Mouse (Mus musculus) forebrain, embryonic 15.5 days (tissue): ENCODE measurements around the gene Cct2. TPM values are rescaled to one million over a fixed set of nuclear protein-coding genes. Genes with fewer than 3 reads are reported as not detected.

Source experiments
- ATAC-seq: fragments of 200-750 bp; cut with Nextera tagmentation; replicated peaks from 2 replicates; pipeline ENCODE4 v1.8.0; 2017; ENCODE audit warnings: mild to moderate bottlenecking, moderate TSS enrichment, moderate library complexity
- H3K27ac ChIP-seq: fragments of 300-500 bp; sonication (generic); replicated peaks from 2 replicates; pipeline ENCODE4 v1.5.1; 2015; ENCODE audit warnings: mild to moderate bottlenecking, inconsistent platforms
- H3K27me3 ChIP-seq: fragments of 300-500 bp; sonication (generic); 2 replicates; pipeline ENCODE4 v1.6.1; 2015; ENCODE audit warnings: inconsistent platforms
- H3K36me3 ChIP-seq: fragments of 300-500 bp; sonication (generic); 2 replicates; pipeline ENCODE4 v1.6.1; 2015; ENCODE audit warnings: mild to moderate bottlenecking, inconsistent platforms
- H3K4me1 ChIP-seq: fragments of 300-500 bp; sonication (generic); 2 replicates; pipeline ENCODE4 v1.6.1; 2015; ENCODE audit warnings: inconsistent platforms
- H3K4me2 ChIP-seq: fragments of 300-500 bp; sonication (generic); replicated peaks from 2 replicates; pipeline ENCODE4 v1.6.1; 2015; ENCODE audit warnings: mild to moderate bottlenecking, inconsistent platforms
- H3K4me3 ChIP-seq: fragments of 300-500 bp; sonication (generic); 2 replicates; pipeline ENCODE4 v1.5.1; 2015; ENCODE audit warnings: mild to moderate bottlenecking, inconsistent platforms
- H3K9ac ChIP-seq: fragments of 300-500 bp; sonication (generic); replicated peaks from 2 replicates; pipeline ENCODE4 v1.6.1; 2015; ENCODE audit warnings: mild to moderate bottlenecking, inconsistent platforms
- H3K9me3 ChIP-seq: fragments of 300-500 bp; sonication (generic); 2 replicates; pipeline ENCODE4 v1.6.1; 2016; ENCODE audit warnings: inconsistent platforms
- WGBS: fragments of 180-500 bp; shearing (Covaris S2); methylation state at CpG from one replicate; pipeline ENCODE4 v1.1.7; 2015; ENCODE audit warnings: mixed read lengths; 5-methylcytosine and 5-hydroxymethylcytosine counted together
- polyA plus RNA-seq: library from polyadenylated mRNA; unstranded; fragments of >200 nt; fragmentation: Nextera tagmentation; extraction: Ambion mirVana; gene quantifications from 2 replicates; pipeline ENCODE4 v1.2.1, GENCODE M21; 2015

Gene Cct2
- polyA plus RNA-seq, 1 experiment from 2014 or later, result 273 TPM

DNA sequence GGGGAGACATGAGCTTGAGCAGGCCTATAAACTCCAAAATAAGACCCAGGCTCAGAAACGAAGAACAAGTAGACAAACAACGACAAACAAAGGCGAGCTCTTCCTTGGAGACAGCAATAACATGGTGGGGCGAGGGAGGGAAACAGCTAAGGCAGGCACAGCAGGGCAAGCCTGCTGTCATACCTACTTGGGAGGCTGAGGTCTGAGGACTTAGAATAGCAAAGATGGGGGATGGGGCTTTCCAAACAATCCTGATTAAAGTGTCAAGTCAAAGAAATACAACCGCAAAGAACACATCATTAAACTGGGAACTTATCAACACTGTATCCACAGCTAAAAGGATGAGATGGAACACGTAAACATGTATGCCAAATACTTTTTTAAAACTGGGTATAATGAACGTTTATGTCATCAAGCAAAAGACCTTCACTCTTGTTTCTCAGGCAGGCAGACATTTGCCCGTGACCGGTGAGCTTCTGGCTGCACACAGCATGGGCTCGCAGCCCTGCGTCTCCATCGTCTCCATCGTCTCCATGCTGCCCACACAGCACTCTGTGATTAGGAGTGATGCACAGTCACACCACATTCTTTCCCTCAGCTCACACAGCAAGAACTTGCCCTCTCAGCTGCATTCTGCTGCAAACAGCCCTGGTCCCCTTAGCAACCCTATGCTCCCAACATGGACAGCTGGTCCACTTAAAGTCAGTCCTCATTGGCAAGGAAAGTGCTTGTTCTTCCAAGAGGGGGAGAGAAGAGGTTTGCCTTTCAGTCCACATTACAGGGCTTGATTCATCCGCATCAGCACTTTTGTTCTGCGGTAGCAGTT, 31.1 kb upstream of the Cct2 start:
- Histone ChIP-seq H3K27ac (peak overlapping the region; percentile 59), H3K4me1 (peaks cover 4% of the 10 kb centered on the region), H3K9ac (no peak overlapping the region), H3K36me3 (peaks cover 3% of the 10 kb centered on the region; the same call in 1 of the 2 replicates), H3K9me3 (no peaks in the 10 kb centered on the region), H3K27me3 (no peaks in the 10 kb centered on the region), H3K4me2 (no peak overlapping the region), H3K4me3 (no peak overlapping the region)
- ATAC-seq, result peak; percentile 72
- 53% methylated on average over 15 of the region's 15 CpGs for WGBS

- H3K4me1 ChIP-seq, result 0 out of 2 replicates have a peak, but pooled peaks cover under 1% of the 10 kb centered on the region
- H3K27me3 ChIP-seq, result no peaks in the 10 kb centered on the region
- no peaks in the 10 kb centered on the region for H3K9me3 ChIP-seq
- no peak overlapping the region for H3K4me3 ChIP-seq
- H3K36me3 ChIP-seq, result peaks cover 3% of the 10 kb centered on the region; the same call in 1 of the 2 replicates
- no peak overlapping the region for H3K9ac ChIP-seq
- ATAC-seq, result no peak
- no peak overlapping the region for H3K27ac ChIP-seq
- WGBS, result 75% methylated on average over 4 of the region's 4 CpGs
- no peak overlapping the region for H3K4me2 ChIP-seq
These were observed 26.0 kb upstream of the Cct2 start for GRCm38 (mm10) chr10:117089628-117090027.

DNA sequence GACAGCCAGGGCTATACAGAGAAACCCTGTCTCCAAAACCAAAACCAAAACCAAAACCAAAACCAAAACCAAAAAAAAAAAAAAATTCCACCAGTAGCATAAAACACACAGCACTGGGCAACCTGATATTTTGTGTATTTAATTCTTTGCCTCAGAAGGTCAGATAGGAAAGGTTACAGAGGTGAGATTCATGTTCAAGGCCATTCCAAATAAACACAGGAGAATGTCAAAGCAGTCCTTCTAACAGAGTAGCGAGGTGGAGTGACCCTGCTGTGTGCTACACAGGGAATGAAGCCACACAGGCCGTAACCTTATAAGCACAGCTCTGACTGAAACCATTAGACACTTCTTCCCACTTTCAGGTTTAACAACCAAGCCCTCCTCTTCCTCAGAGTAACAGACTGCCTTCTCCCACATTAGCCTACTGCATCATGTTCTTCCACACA, 18.3 kb upstream of the Cct2 start:
- Histone ChIP-seq H3K9me3 (no peaks in the 10 kb centered on the region), H3K36me3 (peaks cover 37% of the 10 kb centered on the region), H3K4me3 (no peak overlapping the region), H3K4me1 (no peaks in the 10 kb centered on the region), H3K4me2 (no peak overlapping the region), H3K9ac (no peak overlapping the region), H3K27me3 (no peaks in the 10 kb centered on the region), H3K27ac (no peak overlapping the region)
- 91% methylated on average over 2 of the region's 2 CpGs for WGBS
- no peak for ATAC-seq

DNA sequence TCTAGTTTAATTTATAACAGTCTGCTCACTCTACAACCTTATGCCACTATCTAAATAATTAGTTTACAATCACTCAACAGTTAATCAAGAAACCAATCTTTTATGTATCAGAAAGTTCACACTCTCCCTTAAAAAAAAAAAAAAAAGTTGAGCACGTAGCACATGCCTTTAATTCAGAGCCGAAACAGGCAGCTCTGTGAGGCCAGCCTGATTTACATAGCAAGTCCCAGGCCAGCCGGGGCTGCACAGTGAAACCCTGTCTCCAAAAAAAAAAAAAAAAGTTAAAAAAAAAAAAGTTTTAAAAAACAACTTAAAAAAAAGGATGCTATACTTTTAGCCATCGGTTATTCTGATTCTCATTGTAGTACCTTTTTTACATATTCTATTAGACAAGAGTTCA, 17.7 kb upstream of the Cct2 start:
- H3K27me3 ChIP-seq, result no peaks in the 10 kb centered on the region
- no peak overlapping the region for H3K4me3 ChIP-seq
- no peak overlapping the region for H3K4me2 ChIP-seq
- no peak overlapping the region for H3K27ac ChIP-seq
- peaks cover 44% of the 10 kb centered on the region for H3K36me3 ChIP-seq
- WGBS, result 73% methylated on average over 4 of the region's 4 CpGs
- no peak overlapping the region for H3K9ac ChIP-seq
- H3K4me1 ChIP-seq, result no peaks in the 10 kb centered on the region
- no peaks in the 10 kb centered on the region for H3K9me3 ChIP-seq
- no peak for ATAC-seq

- Histone ChIP-seq H3K36me3 (peaks cover 60% of the 10 kb centered on the region), H3K9me3 (no peaks in the 10 kb centered on the region), H3K4me2 (no peak overlapping the region), H3K27ac (no peak overlapping the region), H3K27me3 (no peaks in the 10 kb centered on the region), H3K4me1 (no peaks in the 10 kb centered on the region), H3K4me3 (no peak overlapping the region), H3K9ac (no peak overlapping the region)
- WGBS, result 83% methylated on average over 6 of the region's 6 CpGs
- ATAC-seq, result no peak
These were observed 14.7 kb upstream of the Cct2 start for GRCm38 (mm10) chr10:117078284-117078683.

DNA sequence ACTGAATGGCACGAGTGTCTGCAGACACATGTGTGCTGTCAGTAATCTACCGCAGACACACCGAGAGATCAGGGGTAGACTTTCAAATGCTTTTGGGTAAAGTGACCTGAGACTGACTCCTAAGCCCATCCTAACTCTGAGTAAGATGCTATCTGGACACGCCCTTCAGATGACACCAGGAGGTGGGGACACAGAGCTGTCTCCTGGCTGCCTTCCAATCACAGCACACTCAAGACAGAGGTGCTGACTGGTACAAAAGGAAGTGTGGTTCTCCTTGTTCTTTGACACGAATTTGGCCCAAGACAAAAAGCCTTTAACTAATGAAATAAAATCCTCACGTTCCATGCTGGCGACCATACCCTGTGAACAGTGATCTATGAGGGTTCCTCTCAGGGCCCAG, 9.6 kb upstream of the Cct2 start:
- H3K9ac ChIP-seq, result no peak overlapping the region
- H3K36me3 ChIP-seq, result peaks cover 47% of the 10 kb centered on the region
- 90% methylated on average over 7 of the region's 7 CpGs for WGBS

DNA sequence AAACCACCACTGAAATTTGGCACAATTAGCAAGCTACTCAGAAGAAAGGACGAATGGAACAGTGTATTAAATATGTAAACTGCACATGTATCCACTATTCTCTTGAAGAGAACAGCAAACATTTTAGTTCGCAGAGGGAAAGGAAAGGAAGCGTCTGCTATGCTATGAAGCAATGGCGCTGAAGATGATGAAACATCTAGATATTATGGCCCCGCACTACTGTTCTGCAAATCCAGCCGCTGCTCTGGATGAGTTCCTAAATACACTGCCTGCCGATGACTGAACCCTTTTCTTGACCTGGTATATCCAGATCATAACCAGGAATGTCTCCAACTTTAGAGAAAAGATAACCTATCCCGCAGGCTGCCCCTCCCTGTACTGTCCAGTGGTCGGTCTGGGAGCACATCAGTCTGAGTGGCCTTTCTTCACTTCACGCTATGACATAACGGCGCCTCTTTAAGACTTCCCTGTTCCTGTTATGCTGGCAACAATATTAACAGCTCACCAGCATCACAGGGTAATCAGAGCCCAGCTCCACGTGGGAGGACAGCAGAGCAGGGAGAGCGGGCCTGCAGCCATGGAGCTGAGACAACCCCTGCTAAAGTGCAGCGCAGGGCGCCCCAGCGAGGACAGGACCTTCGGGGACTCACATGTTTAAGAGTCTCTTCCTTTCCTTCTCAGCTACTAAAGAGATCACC, 8.7 kb upstream of the Cct2 start:
- Histone ChIP-seq H3K36me3 (peaks cover 42% of the 10 kb centered on the region), H3K27ac (no peak overlapping the region)
- 92% methylated on average over 18 of the region's 18 CpGs for WGBS

More for the DNA sequence above, 9.6 kb upstream of the Cct2 start:
- ATAC-seq, result no peak
- no peaks in the 10 kb centered on the region for H3K4me1 ChIP-seq
- no peak overlapping the region for H3K4me3 ChIP-seq
- no peaks in the 10 kb centered on the region for H3K27me3 ChIP-seq
- no peak overlapping the region for H3K4me2 ChIP-seq
- no peaks in the 10 kb centered on the region for H3K9me3 ChIP-seq
- H3K27ac ChIP-seq, result no peak overlapping the region

GRCm38 (mm10) chr10:117069109-117069508, 5.5 kb upstream of the Cct2 start:
- H3K9ac ChIP-seq, result no peak overlapping the region
- H3K4me2 ChIP-seq, result no peak overlapping the region
- no peaks in the 10 kb centered on the region for H3K9me3 ChIP-seq
- no peaks in the 10 kb centered on the region for H3K27me3 ChIP-seq
- H3K4me3 ChIP-seq, result no peak overlapping the region
- H3K4me1 ChIP-seq, result no peaks in the 10 kb centered on the region
- peaks cover 23% of the 10 kb centered on the region for H3K36me3 ChIP-seq
- ATAC-seq, result no peak
- WGBS, result 97% methylated on average over 3 of the region's 3 CpGs
- no peak overlapping the region for H3K27ac ChIP-seq

More for the DNA sequence above, 8.7 kb upstream of the Cct2 start:
- Histone ChIP-seq H3K4me2 (no peak overlapping the region), H3K27me3 (no peaks in the 10 kb centered on the region), H3K9me3 (no peaks in the 10 kb centered on the region), H3K4me3 (no peak overlapping the region), H3K4me1 (no peaks in the 10 kb centered on the region), H3K9ac (no peak overlapping the region)
- no peak for ATAC-seq

DNA sequence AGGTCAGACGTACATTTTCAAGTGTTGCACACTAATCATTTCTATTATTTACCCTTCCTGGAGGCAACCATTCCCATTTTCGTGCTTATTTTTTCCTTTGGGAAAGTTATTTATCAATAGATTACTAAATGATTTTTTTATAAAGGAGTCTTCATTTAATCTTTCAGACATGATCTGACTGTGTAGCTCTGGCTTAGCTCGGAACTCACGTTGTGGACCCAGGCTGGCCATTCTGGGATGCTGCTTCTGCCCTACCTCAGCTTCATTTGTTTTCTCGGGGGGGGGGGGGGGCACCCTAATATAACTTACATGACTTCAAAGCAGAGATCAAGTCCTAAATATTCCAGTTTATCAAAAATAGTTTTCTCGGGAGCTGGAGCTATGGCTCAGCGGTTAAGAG, 462 bp upstream of the Cct2 start:
- H3K36me3 ChIP-seq, result peaks cover 31% of the 10 kb centered on the region
- peak overlapping the region; percentile 90 for H3K27ac ChIP-seq
- peak; percentile 60 for ATAC-seq
- H3K9ac ChIP-seq, result peak overlapping the region; percentile 45
- no peaks in the 10 kb centered on the region for H3K9me3 ChIP-seq
- WGBS, result 8% methylated on average over 7 of the region's 7 CpGs
- H3K4me2 ChIP-seq, result peak overlapping the region; percentile 47
- peaks cover 16% of the 10 kb centered on the region for H3K4me1 ChIP-seq
- no peaks in the 10 kb centered on the region for H3K27me3 ChIP-seq
- H3K4me3 ChIP-seq, result peak overlapping the region; percentile 91

DNA sequence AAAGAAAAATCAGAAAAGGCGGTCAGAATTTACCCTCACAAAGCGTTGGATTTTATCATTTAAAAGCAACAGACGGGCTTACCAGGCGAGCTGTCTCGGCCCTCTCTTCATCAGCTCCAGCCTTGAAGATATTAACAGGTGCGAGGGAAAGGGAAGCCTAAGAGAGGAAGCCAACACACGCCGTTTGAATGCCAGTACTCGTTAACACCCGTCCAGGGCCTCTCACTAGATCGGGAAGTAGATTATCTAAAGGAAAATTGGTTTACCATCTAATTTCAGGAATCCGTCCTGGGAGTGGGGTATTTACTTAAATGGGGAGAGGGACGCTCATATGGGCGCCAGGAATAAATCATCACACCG, 740 bp downstream of the Cct2 start:
- H3K4me3 ChIP-seq, result peak overlapping the region; percentile 91
- peak overlapping the region; percentile 66 for H3K4me2 ChIP-seq
- peak overlapping the region; percentile 67 for H3K9ac ChIP-seq
- H3K27ac ChIP-seq, result peak overlapping the region; percentile 90; the same call in 1 of the 2 replicates
- 5% methylated on average over 15 of the region's 15 CpGs for whole genome bisulfite sequencing
- H3K9me3 ChIP-seq, result no peaks in the 10 kb centered on the region
- no peaks in the 10 kb centered on the region for H3K27me3 ChIP-seq
- peak; percentile 6; the same call in 1 of the 2 replicates for ATAC-seq
- peaks cover 41% of the 10 kb centered on the region for H3K36me3 ChIP-seq
- H3K4me1 ChIP-seq, result peaks cover 21% of the 10 kb centered on the region

- no peak for ATAC-seq
- Histone ChIP-seq H3K4me1 (peaks cover 12% of the 10 kb centered on the region; the same call in 1 of the 2 replicates), H3K4me3 (no peak overlapping the region), H3K4me2 (no peak overlapping the region), H3K9ac (no peak overlapping the region), H3K36me3 (peaks cover 98% of the 10 kb centered on the region), H3K27ac (no peak overlapping the region), H3K9me3 (no peaks in the 10 kb centered on the region), H3K27me3 (no peaks in the 10 kb centered on the region)
- WGBS, result 94% methylated on average over 4 of the region's 4 CpGs
These were observed 7.9 kb downstream of the Cct2 start for GRCm38 (mm10) chr10:117055668-117056067.

- H3K9ac ChIP-seq, result no peak overlapping the region
- H3K27me3 ChIP-seq, result no peaks in the 10 kb centered on the region
- H3K4me1 ChIP-seq, result no peaks in the 10 kb centered on the region
- no peak for ATAC-seq
- peaks cover 67% of the 10 kb centered on the region for H3K36me3 ChIP-seq
- H3K4me2 ChIP-seq, result no peak overlapping the region
- WGBS, result 82% methylated on average over 4 of the region's 4 CpGs
- H3K27ac ChIP-seq, result no peak overlapping the region
- H3K4me3 ChIP-seq, result no peak overlapping the region
- H3K9me3 ChIP-seq, result no peaks in the 10 kb centered on the region
These were observed 13.5 kb downstream of the Cct2 start for GRCm38 (mm10) chr10:117049961-117050597.
